Mouse (Mus musculus): ENCODE data around the gene Tenm4. TPM values are rescaled to one million over a fixed set of nuclear protein-coding genes. Genes with fewer than 3 reads are reported as not detected.

Tenm4 gene
- polyA plus RNA-seq, 1 experiment from 2014 or later = 16.8 TPM

DNA sequence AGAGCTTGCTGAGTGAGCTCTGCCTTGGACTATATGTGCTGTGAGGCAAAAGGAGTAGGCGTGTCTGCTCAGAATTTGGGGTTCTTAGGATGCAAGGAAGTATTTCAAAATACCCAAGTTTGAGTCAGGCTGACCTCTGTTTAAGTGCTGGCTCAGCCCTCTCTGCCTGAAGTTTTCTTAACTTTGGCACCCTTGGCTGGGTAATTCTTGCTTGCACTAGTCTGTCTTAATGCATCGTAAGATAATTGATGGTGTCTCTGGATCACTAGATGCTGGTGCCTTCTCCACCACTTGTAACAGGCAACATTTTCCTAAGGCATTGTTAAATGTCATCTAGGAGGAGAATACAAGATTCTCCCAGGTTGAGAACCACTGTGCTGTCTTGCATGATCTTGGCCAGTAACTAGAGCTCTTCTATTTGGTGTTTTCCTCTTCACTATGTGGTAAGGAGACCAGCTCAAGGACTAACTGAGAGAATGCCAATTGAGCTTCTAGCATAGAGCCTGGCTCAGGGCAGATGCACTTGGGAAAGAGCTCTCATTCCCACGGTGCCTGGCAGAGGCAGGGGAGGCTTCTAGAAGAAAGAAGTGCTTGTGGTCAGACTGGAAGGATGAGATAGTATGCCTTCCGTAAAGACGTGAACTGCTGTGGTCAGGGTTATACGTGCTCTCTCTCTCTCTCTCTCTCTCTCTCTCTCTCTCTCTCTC is 57.7 kb downstream of the Tenm4 start:
- no peaks in the 10 kb centered on the region for H3K9me3 ChIP-seq

DNA sequence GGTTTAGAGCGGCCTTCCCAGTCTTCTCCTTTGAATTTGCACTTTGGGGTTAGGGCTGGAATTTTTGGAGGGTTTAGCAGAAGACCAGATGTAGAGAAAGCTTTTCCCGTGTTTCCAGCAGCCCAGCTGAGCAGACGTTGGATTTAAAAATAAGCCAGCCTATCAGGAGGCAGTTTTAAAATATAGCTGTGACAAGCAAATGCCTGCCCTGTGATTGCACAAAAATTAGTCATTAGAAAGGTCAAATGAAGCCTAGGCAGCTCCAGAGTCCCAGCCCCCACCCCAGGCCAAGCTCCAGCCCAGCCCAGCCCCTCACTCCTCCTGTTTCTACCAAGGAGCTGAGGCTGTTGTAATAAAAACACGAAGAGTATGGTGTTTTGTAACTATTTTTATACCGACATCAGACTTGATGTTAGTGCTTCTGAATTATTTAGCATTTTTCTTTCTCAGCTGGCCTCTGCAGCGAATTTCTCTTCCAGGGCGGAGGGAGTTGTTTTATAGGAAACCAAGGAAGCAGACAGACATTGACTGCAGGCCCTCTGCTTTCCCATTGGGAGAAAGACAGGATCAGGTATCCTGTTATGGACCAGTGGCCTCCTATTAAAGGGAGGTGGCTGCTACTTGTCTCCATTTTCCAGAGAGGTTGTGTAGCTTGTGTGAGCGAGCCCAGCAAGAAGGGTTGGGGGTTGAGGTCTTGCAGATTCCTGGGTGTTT is 59.1 kb downstream of the Tenm4 start:
- Histone ChIP-seq H3K27ac (peak overlapping the region; percentile 57; the same call in 1 of the 2 replicates), H3K4me1 (peaks cover 15% of the 10 kb centered on the region), H3K27me3 (ENCODE audit: insufficient read depth, poor library complexity, severe bottlenecking) (no peaks in the 10 kb centered on the region), H3K9me3 (no peaks in the 10 kb centered on the region), H3K36me3 (no peaks in the 10 kb centered on the region), H3K4me3 (no peak overlapping the region)
- 72% methylated on average over 8 of the region's 8 CpGs for WGBS
- no peak for DNase-seq (ENCODE audit: low spot score)

More for the DNA sequence above, 57.7 kb downstream of the Tenm4 start:
- no peaks in the 10 kb centered on the region for H3K27me3 ChIP-seq (ENCODE audit: insufficient read depth, poor library complexity, severe bottlenecking)
- no peak overlapping the region for H3K4me3 ChIP-seq
- H3K4me1 ChIP-seq = peaks cover 15% of the 10 kb centered on the region
- WGBS = 64% methylated on average over 6 of the region's 6 CpGs
- no peak overlapping the region for H3K27ac ChIP-seq
- no peak for DNase-seq (ENCODE audit: low spot score)
- H3K36me3 ChIP-seq = no peaks in the 10 kb centered on the region

DNA sequence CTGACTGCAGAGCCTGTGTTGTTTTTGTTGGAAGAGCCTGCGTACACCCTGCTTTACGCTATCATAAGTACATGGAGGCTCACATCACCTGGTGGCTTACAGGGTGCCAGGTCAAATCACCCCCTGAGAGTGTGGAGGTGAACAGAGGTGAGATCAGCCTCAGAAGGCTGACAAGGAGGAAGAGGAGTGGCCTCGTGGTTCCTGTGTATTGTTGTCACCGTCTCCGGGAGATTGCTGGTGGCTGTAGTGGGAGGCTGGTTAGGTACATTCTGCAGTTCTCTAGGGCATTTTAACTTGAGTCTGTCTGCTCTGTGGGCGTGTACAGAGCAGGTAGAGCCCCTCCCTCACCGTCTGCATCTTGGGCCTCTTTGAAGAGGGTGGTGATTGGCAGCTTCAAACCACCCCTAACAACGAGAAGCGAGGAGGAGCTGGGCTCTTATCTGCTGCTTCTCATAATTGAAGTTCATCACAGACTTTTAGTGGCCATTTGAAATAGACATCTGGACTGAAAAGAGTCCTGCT is 59.7 kb downstream of the Tenm4 start:
- H3K36me3 ChIP-seq = no peaks in the 10 kb centered on the region
- H3K9me3 ChIP-seq = no peaks in the 10 kb centered on the region
- no peak for DNase-seq (ENCODE audit: low spot score)
- WGBS = 24% methylated on average over 9 of the region's 9 CpGs
- peak overlapping the region; percentile 57 for H3K27ac ChIP-seq
- no peaks in the 10 kb centered on the region for H3K27me3 ChIP-seq (ENCODE audit: insufficient read depth, poor library complexity, severe bottlenecking)
- peaks cover 15% of the 10 kb centered on the region for H3K4me1 ChIP-seq
- no peak overlapping the region for H3K4me3 ChIP-seq

DNA sequence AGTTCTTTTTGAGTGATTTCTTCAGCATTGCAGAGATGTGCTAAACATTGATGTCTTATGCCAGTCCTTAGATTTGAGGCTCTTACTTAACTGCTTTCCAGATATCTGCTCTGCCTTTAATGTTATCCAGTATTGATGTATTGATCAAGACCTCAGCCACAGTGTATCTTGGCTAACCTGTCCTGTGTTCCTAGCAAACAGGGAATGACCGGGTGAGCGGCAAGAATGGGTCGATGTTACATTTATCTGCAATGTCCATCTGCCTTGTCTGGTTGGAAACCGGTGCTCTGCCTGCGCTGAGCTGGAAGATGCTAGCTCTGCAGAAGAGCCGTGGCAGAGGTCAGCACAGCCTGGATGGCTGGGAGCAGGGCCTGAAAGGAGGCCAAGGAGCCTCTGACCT is 64.8 kb downstream of the Tenm4 start:
- no peaks in the 10 kb centered on the region for H3K36me3 ChIP-seq
- H3K4me3 ChIP-seq = no peak overlapping the region
- H3K27me3 ChIP-seq (ENCODE audit: insufficient read depth, poor library complexity, severe bottlenecking) = no peaks in the 10 kb centered on the region
- H3K27ac ChIP-seq = no peak overlapping the region
- H3K4me1 ChIP-seq = peaks cover 6% of the 10 kb centered on the region
- WGBS = 75% methylated on average over 6 of the region's 6 CpGs
- no peak for DNase-seq (ENCODE audit: low spot score)
- H3K9me3 ChIP-seq = no peaks in the 10 kb centered on the region

DNA sequence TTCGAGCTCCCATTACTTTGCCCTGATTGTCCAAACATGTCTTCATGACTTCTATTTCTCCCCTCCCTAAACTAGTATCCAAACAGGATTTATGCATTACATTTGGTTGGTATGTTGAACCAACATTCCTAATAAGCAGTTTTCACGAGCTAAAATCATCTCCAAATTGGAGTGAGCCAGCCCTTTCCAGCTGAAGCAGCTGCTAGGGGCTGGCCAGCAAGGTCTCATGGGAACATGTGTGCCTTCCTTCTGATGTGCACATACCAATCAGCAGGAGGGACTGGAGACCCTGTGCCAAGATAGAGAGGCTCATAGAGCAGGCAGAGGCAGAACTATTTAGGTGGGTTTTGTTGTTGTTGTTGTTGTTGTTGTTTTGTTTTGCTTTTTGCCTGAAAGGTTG is 69.6 kb downstream of the Tenm4 start:
- no peaks in the 10 kb centered on the region for H3K4me1 ChIP-seq
- H3K27me3 ChIP-seq (ENCODE audit: insufficient read depth, poor library complexity, severe bottlenecking) = no peaks in the 10 kb centered on the region
- DNase-seq (ENCODE audit: low spot score) = no peak
- H3K27ac ChIP-seq = no peak overlapping the region
- H3K36me3 ChIP-seq = no peaks in the 10 kb centered on the region
- no peak overlapping the region for H3K4me3 ChIP-seq
- no peaks in the 10 kb centered on the region for H3K9me3 ChIP-seq
- WGBS = 68% methylated on average over 2 of the region's 2 CpGs

DNA sequence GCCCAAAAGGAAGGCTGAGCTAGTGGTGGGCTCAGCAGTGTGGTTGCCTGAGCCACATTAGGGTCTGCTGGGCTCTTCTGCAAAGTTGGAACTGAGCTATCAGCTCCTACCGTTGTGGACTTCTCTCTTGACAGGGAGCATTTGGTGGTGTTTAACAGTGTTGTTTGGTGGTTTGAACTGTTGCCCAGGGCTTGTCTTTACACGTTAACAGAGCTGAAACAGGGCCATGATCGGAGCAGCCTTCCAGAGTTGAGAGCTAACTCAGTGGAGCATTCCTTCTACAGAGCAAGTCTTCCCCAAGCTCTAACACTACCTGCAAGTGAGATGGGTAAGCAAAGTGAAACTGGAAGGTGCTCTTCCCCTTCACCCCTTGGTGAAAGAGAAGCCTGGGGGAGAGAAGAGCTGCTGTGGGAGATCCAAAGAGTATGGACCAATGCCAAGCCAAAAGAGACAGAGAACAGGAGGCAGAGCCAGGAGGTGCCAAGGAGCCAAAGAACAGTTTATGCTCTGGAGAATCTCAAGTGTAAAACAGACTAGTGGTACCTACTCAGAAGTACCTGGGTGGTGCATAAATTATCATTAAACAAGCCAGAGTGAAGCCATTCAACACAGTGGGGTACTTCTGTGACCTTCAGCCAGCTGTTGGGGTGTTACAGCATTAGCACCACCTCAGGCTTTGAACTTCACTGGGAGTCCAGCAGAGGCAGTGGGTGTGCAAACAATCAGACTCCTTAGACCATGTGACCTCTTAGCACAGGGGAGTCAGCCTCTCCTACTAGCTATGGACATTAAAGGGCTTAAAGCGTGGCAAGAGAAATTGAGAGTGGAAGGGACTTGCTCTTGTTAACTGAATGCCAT is 71.5 kb downstream of the Tenm4 start:
- H3K4me1 ChIP-seq = no peaks in the 10 kb centered on the region
- WGBS = 72% methylated on average over 4 of the region's 4 CpGs
- no peaks in the 10 kb centered on the region for H3K9me3 ChIP-seq
- no peaks in the 10 kb centered on the region for H3K27me3 ChIP-seq (ENCODE audit: insufficient read depth, poor library complexity, severe bottlenecking)
- H3K4me3 ChIP-seq = no peak overlapping the region
- DNase-seq (ENCODE audit: low spot score) = no peak
- H3K27ac ChIP-seq = no peak overlapping the region
- H3K36me3 ChIP-seq = no peaks in the 10 kb centered on the region

DNA sequence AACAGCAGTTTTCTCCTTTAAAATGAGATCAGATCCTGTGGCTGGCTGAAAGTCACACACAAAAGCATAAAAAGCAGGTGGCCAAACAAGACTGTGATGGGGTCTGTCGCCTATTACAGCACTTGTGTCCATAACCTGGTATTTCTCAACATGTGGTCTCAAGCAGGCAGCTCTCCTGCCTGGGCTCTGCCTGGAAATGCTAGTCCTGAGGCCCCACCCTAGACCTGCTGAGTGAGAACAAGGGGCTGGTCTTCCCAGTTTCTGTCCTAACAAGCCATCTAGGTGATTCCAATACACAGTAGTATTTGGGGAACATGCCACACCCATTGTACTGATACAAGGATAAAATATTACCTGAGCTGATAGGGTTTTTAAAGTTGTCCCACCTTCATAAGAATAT is 73.8 kb downstream of the Tenm4 start:
- no peaks in the 10 kb centered on the region for H3K9me3 ChIP-seq
- H3K27ac ChIP-seq = no peak overlapping the region
- H3K27me3 ChIP-seq (ENCODE audit: insufficient read depth, poor library complexity, severe bottlenecking) = no peaks in the 10 kb centered on the region
- no peak for DNase-seq (ENCODE audit: low spot score)
- 59% methylated on average over 1 of the region's 1 CpGs for WGBS
- H3K36me3 ChIP-seq = no peaks in the 10 kb centered on the region
- no peak overlapping the region for H3K4me3 ChIP-seq
- no peaks in the 10 kb centered on the region for H3K4me1 ChIP-seq

DNA sequence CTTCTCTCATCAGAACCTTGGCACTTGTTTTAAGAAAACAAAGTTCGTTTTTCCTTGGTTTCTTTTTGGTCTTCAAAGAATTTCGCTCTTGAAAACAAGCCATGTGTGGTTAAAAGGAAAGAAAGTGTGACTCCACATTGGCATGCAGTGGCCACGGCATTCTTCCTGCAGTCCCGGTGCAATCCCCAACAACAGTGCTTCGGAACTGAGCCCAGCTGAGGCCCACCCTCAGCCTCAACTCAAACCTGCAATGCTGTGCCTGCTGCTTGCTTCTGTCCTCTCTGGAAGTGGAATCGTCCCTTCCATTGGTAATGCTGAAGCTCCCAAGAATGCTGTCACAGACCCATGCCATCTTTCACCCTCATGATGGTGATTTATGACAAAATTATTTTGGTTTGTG is 88.6 kb downstream of the Tenm4 start:
- Histone ChIP-seq H3K27me3 (ENCODE audit: insufficient read depth, poor library complexity, severe bottlenecking) (no peaks in the 10 kb centered on the region), H3K27ac (no peak overlapping the region), H3K4me1 (no peaks in the 10 kb centered on the region), H3K36me3 (no peaks in the 10 kb centered on the region), H3K9me3 (no peaks in the 10 kb centered on the region), H3K4me3 (no peak overlapping the region)
- DNase-seq (ENCODE audit: low spot score) = no peak
- 78% methylated on average over 6 of the region's 6 CpGs for WGBS

DNA sequence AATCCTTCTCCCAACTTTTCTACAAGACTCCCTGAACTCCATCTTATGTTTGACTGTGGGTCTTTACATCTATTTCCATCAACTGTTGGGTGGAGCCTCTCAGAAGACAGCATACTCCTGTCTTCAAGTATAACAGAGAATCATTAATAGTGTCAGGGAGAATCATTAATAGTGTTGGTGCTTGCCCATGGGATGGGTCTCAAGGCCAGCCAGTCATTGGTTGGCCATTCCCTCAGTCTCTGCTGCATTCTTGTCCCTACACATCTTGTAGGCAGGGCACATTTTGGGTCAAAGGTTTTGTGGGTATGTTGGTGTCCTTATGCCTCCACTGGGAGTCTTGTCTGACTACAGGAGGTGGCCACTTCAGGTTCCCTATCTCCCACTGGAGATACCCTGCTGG is 91.1 kb downstream of the Tenm4 start:
- Histone ChIP-seq H3K36me3 (no peaks in the 10 kb centered on the region), H3K27me3 (ENCODE audit: insufficient read depth, poor library complexity, severe bottlenecking) (no peaks in the 10 kb centered on the region), H3K27ac (no peak overlapping the region), H3K9me3 (no peaks in the 10 kb centered on the region), H3K4me1 (no peaks in the 10 kb centered on the region), H3K4me3 (no peak overlapping the region)
- no peak for DNase-seq (ENCODE audit: low spot score)

DNA sequence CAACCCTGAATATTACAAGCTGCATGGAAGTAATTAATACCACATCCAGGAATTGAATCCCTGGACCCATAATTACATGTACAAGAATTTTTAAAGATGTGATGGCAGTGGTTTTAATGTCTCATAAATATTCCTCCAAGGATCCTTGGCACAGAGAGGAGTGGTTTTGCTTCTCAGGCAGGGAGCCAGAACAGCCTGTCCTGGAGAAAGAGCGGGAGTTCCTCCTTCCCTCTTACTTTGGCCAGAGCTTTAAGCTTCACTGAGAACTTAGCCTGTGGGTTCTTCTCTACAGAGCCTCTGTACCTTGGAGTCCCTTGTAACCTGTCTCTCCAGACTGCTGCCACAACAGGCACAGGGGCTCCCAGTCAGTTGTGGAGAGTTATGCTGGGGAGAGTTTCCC is 94.9 kb downstream of the Tenm4 start:
- no peaks in the 10 kb centered on the region for H3K27me3 ChIP-seq (ENCODE audit: insufficient read depth, poor library complexity, severe bottlenecking)
- 88% methylated on average over 1 of the region's 1 CpGs for WGBS
- DNase-seq (ENCODE audit: low spot score) = no peak

DNA sequence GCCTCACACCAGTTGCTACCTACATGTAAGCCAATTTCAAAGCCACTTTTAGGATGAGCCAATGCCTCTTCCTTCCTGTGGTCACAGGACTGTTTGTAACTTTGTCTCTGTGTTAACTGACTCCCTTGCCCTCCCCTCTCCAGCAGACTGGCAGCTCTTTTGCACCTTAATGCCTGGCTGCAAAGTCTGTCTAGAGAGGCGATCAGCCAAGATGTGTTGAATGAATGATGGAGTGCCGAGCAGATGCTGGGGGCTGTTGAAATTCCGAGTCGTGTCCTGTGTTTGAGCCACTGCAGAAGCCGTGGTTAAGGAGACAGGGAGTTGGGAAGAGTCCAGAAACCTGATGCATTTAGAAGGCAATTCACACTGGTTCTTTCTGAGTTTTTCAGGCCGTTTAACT is 96.2 kb downstream of the Tenm4 start:
- WGBS = 29% methylated on average over 6 of the region's 6 CpGs
- H3K27me3 ChIP-seq (ENCODE audit: insufficient read depth, poor library complexity, severe bottlenecking) = no peaks in the 10 kb centered on the region
- no peak for DNase-seq (ENCODE audit: low spot score)
- H3K4me1 ChIP-seq = no peaks in the 10 kb centered on the region
- no peak overlapping the region for H3K27ac ChIP-seq
- H3K4me3 ChIP-seq = no peak overlapping the region
- H3K9me3 ChIP-seq = no peaks in the 10 kb centered on the region
- H3K36me3 ChIP-seq = no peaks in the 10 kb centered on the region

More for the DNA sequence above, 94.9 kb downstream of the Tenm4 start:
- H3K4me1 ChIP-seq = no peaks in the 10 kb centered on the region
- H3K36me3 ChIP-seq = no peaks in the 10 kb centered on the region
- H3K9me3 ChIP-seq = no peaks in the 10 kb centered on the region
- no peak overlapping the region for H3K4me3 ChIP-seq
- H3K27ac ChIP-seq = no peak overlapping the region

DNA sequence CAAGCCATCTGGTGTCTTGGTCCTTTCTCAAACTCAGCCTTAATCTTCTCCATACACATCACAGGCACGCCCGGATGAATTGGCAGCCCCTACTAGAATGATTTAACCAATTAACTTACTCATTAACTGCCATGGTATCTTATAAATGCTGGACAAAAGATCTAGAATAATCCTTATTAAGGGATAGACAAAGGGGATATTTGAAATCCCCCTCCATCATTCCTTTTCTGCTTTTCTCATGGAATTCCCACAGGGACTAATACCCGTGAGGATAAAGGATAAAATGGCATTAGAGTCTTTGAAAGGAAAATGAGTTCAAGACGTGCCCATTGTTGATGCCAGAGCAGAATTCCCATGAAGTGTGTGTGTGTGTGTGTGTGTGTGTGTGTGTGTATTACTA is 99.6 kb downstream of the Tenm4 start:
- Histone ChIP-seq H3K4me1 (no peaks in the 10 kb centered on the region), H3K36me3 (no peaks in the 10 kb centered on the region), H3K27me3 (ENCODE audit: insufficient read depth, poor library complexity, severe bottlenecking) (no peaks in the 10 kb centered on the region), H3K4me3 (no peak overlapping the region), H3K27ac (no peak overlapping the region), H3K9me3 (no peaks in the 10 kb centered on the region)
- 84% methylated on average over 4 of the region's 4 CpGs for WGBS
- no peak for DNase-seq (ENCODE audit: low spot score)

DNA sequence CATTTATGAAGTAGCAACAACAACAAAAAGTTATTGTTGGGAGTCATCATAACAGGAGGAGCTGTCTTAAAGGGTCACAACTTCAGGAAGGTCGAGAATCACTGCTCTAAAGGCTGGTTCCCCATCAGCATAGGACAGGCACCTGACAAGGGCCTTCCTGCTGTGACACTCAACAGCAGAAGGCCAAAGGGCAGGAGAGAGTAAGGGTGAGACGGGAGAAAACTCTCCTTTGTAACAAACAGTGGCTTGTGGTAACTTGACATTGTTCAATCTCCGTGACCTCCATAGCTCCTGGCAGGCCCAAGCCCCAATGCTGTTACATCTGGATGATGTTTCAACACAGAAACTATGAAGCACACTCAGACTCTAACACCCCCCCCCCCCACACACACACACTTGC is 101.0 kb downstream of the Tenm4 start:
- no peak for DNase-seq (ENCODE audit: low spot score)
- Histone ChIP-seq H3K9me3 (no peaks in the 10 kb centered on the region), H3K27ac (no peak overlapping the region), H3K4me3 (no peak overlapping the region), H3K4me1 (no peaks in the 10 kb centered on the region), H3K27me3 (ENCODE audit: insufficient read depth, poor library complexity, severe bottlenecking) (no peaks in the 10 kb centered on the region), H3K36me3 (no peaks in the 10 kb centered on the region)
- 62% methylated on average over 3 of the region's 3 CpGs for WGBS

All from heart, embryonic 10.5 days (tissue).